Mouse (Mus musculus): ENCODE measurements around the gene Cdk6. TPM values are rescaled to one million over a fixed set of nuclear protein-coding genes. Genes with fewer than 3 reads are reported as not detected.

Gene Cdk6
- polyA plus RNA-seq, 1 experiment from 2014 or later, result 16.0 TPM

GRCm38 (mm10) chr5:3381795-3382194 is 40.5 kb downstream of the Cdk6 start:
- no peaks in the 10 kb centered on the region for H3K36me3 ChIP-seq (ENCODE audit: control insufficient read depth, insufficient read depth)
- no peak overlapping the region for H3K27ac ChIP-seq (ENCODE audit: low read length)
- H3K4me2 ChIP-seq (ENCODE audit: low read depth, low read length), result no peak overlapping the region
- no peak overlapping the region for H3K4me3 ChIP-seq (ENCODE audit: low read depth, low read length)
- ATAC-seq (ENCODE audit: low read depth), result peak; percentile 40; the same call in 1 of the 2 replicates
- 40% methylated on average over 8 of the region's 8 CpGs for WGBS (ENCODE audit: insufficient replicate concordance)
- no peaks in the 10 kb centered on the region for H3K9me3 ChIP-seq (replicated peaks; ENCODE audit: control insufficient read depth, low read length)
- peaks cover 23% of the 10 kb centered on the region for H3K4me1 ChIP-seq (ENCODE audit: control insufficient read depth, low read depth, low read length)
- no peak overlapping the region for H3K9ac ChIP-seq (ENCODE audit: low read depth, low read length)
- H3K27me3 ChIP-seq (ENCODE audit: control insufficient read depth, insufficient read depth, low read depth, low read length), result no peaks in the 10 kb centered on the region

GRCm38 (mm10) chr5:3382343-3383040 is 41.2 kb downstream of the Cdk6 start:
- H3K9ac ChIP-seq (ENCODE audit: low read depth, low read length), result no peak overlapping the region
- 44% methylated on average over 13 of the region's 13 CpGs for WGBS (ENCODE audit: insufficient replicate concordance)
- H3K27me3 ChIP-seq (ENCODE audit: control insufficient read depth, insufficient read depth, low read depth, low read length), result no peaks in the 10 kb centered on the region
- no peak overlapping the region for H3K4me2 ChIP-seq (ENCODE audit: low read depth, low read length)
- no peak for ATAC-seq (ENCODE audit: low read depth)
- H3K9me3 ChIP-seq (replicated peaks; ENCODE audit: control insufficient read depth, low read length), result no peaks in the 10 kb centered on the region
- H3K36me3 ChIP-seq (ENCODE audit: control insufficient read depth, insufficient read depth), result no peaks in the 10 kb centered on the region
- 0 out of 2 replicates have a peak overlapping the region, but pooled peaks have one; percentile 12 for H3K27ac ChIP-seq (ENCODE audit: low read length)
- peaks cover 24% of the 10 kb centered on the region for H3K4me1 ChIP-seq (ENCODE audit: control insufficient read depth, low read depth, low read length)
- no peak overlapping the region for H3K4me3 ChIP-seq (ENCODE audit: low read depth, low read length)

GRCm38 (mm10) chr5:3383547-3383946 is 42.3 kb downstream of the Cdk6 start:
- Histone ChIP-seq H3K4me3 (ENCODE audit: low read depth, low read length) (no peak overlapping the region), H3K36me3 (ENCODE audit: control insufficient read depth, insufficient read depth) (no peaks in the 10 kb centered on the region), H3K9me3 (replicated peaks; ENCODE audit: control insufficient read depth, low read length) (no peaks in the 10 kb centered on the region), H3K27me3 (ENCODE audit: control insufficient read depth, insufficient read depth, low read depth, low read length) (no peaks in the 10 kb centered on the region), H3K4me2 (ENCODE audit: low read depth, low read length) (no peak overlapping the region), H3K4me1 (ENCODE audit: control insufficient read depth, low read depth, low read length) (peaks cover 24% of the 10 kb centered on the region), H3K27ac (ENCODE audit: low read length) (no peak overlapping the region), H3K9ac (ENCODE audit: low read depth, low read length) (no peak overlapping the region)
- ATAC-seq (ENCODE audit: low read depth), result no peak
- WGBS (ENCODE audit: insufficient replicate concordance), result 71% methylated on average over 3 of the region's 3 CpGs

GRCm38 (mm10) chr5:3385078-3385477 is 43.8 kb downstream of the Cdk6 start:
- peaks cover 21% of the 10 kb centered on the region for H3K4me1 ChIP-seq (ENCODE audit: control insufficient read depth, low read depth, low read length)
- H3K27me3 ChIP-seq (ENCODE audit: control insufficient read depth, insufficient read depth, low read depth, low read length), result no peaks in the 10 kb centered on the region
- no peaks in the 10 kb centered on the region for H3K36me3 ChIP-seq (ENCODE audit: control insufficient read depth, insufficient read depth)
- H3K4me2 ChIP-seq (ENCODE audit: low read depth, low read length), result no peak overlapping the region
- H3K9me3 ChIP-seq (replicated peaks; ENCODE audit: control insufficient read depth, low read length), result no peaks in the 10 kb centered on the region
- ATAC-seq (ENCODE audit: low read depth), result no peak; the same call in 1 of the 2 replicates
- no peak overlapping the region for H3K9ac ChIP-seq (ENCODE audit: low read depth, low read length)
- H3K27ac ChIP-seq (ENCODE audit: low read length), result no peak overlapping the region
- WGBS (ENCODE audit: insufficient replicate concordance), result 42% methylated on average over 1 of the region's 1 CpGs
- H3K4me3 ChIP-seq (ENCODE audit: low read depth, low read length), result no peak overlapping the region

GRCm38 (mm10) chr5:3386021-3386730 is 44.9 kb downstream of the Cdk6 start:
- H3K27me3 ChIP-seq (ENCODE audit: control insufficient read depth, insufficient read depth, low read depth, low read length), result no peaks in the 10 kb centered on the region
- ATAC-seq (ENCODE audit: low read depth), result no peak
- WGBS (ENCODE audit: insufficient replicate concordance), result 52% methylated on average over 7 of the region's 7 CpGs
- H3K4me1 ChIP-seq (ENCODE audit: control insufficient read depth, low read depth, low read length), result peaks cover 20% of the 10 kb centered on the region
- no peak overlapping the region for H3K4me2 ChIP-seq (ENCODE audit: low read depth, low read length)
- no peaks in the 10 kb centered on the region for H3K36me3 ChIP-seq (ENCODE audit: control insufficient read depth, insufficient read depth)
- H3K9me3 ChIP-seq (replicated peaks; ENCODE audit: control insufficient read depth, low read length), result no peaks in the 10 kb centered on the region
- H3K9ac ChIP-seq (ENCODE audit: low read depth, low read length), result no peak overlapping the region
- no peak overlapping the region for H3K4me3 ChIP-seq (ENCODE audit: low read depth, low read length)
- H3K27ac ChIP-seq (ENCODE audit: low read length), result peak overlapping the region; percentile 25; the same call in 1 of the 2 replicates

- H3K27me3 ChIP-seq (ENCODE audit: control insufficient read depth, insufficient read depth, low read depth, low read length), result no peaks in the 10 kb centered on the region
- H3K36me3 ChIP-seq (ENCODE audit: control insufficient read depth, insufficient read depth), result no peaks in the 10 kb centered on the region
- H3K4me1 ChIP-seq (ENCODE audit: control insufficient read depth, low read depth, low read length), result peaks cover 16% of the 10 kb centered on the region
- no peak overlapping the region for H3K9ac ChIP-seq (ENCODE audit: low read depth, low read length)
- no peak overlapping the region for H3K4me3 ChIP-seq (ENCODE audit: low read depth, low read length)
- H3K4me2 ChIP-seq (ENCODE audit: low read depth, low read length), result no peak overlapping the region
- 50% methylated on average over 4 of the region's 4 CpGs for WGBS (ENCODE audit: insufficient replicate concordance)
- no peak for ATAC-seq (ENCODE audit: low read depth)
- H3K27ac ChIP-seq (ENCODE audit: low read length), result peak overlapping the region; percentile 51; the same call in 1 of the 2 replicates
- H3K9me3 ChIP-seq (replicated peaks; ENCODE audit: control insufficient read depth, low read length), result no peaks in the 10 kb centered on the region
These were observed 45.4 kb downstream of the Cdk6 start for GRCm38 (mm10) chr5:3386731-3387087.

GRCm38 (mm10) chr5:3387138-3387537 is 45.9 kb downstream of the Cdk6 start:
- Histone ChIP-seq H3K4me1 (ENCODE audit: control insufficient read depth, low read depth, low read length) (peaks cover 16% of the 10 kb centered on the region), H3K9ac (ENCODE audit: low read depth, low read length) (no peak overlapping the region), H3K4me2 (ENCODE audit: low read depth, low read length) (no peak overlapping the region), H3K27me3 (ENCODE audit: control insufficient read depth, insufficient read depth, low read depth, low read length) (no peaks in the 10 kb centered on the region), H3K27ac (ENCODE audit: low read length) (peak overlapping the region; percentile 51; the same call in 1 of the 2 replicates), H3K4me3 (ENCODE audit: low read depth, low read length) (no peak overlapping the region), H3K9me3 (replicated peaks; ENCODE audit: control insufficient read depth, low read length) (no peaks in the 10 kb centered on the region), H3K36me3 (ENCODE audit: control insufficient read depth, insufficient read depth) (no peaks in the 10 kb centered on the region; the same call in 1 of the 2 replicates)
- 39% methylated on average over 5 of the region's 5 CpGs for WGBS (ENCODE audit: insufficient replicate concordance)
- peak; percentile 65; the same call in 1 of the 2 replicates for ATAC-seq (ENCODE audit: low read depth)

GRCm38 (mm10) chr5:3392856-3393255 is 51.6 kb downstream of the Cdk6 start:
- H3K36me3 ChIP-seq (ENCODE audit: control insufficient read depth, insufficient read depth), result no peaks in the 10 kb centered on the region; the same call in 1 of the 2 replicates
- H3K27ac ChIP-seq (ENCODE audit: low read length), result no peak overlapping the region; the same call in 1 of the 2 replicates
- H3K4me3 ChIP-seq (ENCODE audit: low read depth, low read length), result no peak overlapping the region
- no peaks in the 10 kb centered on the region for H3K27me3 ChIP-seq (ENCODE audit: control insufficient read depth, insufficient read depth, low read depth, low read length)
- ATAC-seq (ENCODE audit: low read depth), result no peak
- H3K9me3 ChIP-seq (replicated peaks; ENCODE audit: control insufficient read depth, low read length), result no peaks in the 10 kb centered on the region
- no peak overlapping the region for H3K4me2 ChIP-seq (ENCODE audit: low read depth, low read length)
- no peak overlapping the region for H3K9ac ChIP-seq (ENCODE audit: low read depth, low read length)
- no peaks in the 10 kb centered on the region; the same call in 1 of the 2 replicates for H3K4me1 ChIP-seq (ENCODE audit: control insufficient read depth, low read depth, low read length)
- WGBS (ENCODE audit: insufficient replicate concordance), result 62% methylated on average over 3 of the region's 3 CpGs

- no peak for ATAC-seq (ENCODE audit: low read depth)
- Histone ChIP-seq H3K9ac (ENCODE audit: low read depth, low read length) (no peak overlapping the region), H3K36me3 (ENCODE audit: control insufficient read depth, insufficient read depth) (no peaks in the 10 kb centered on the region; the same call in 1 of the 2 replicates), H3K27ac (ENCODE audit: low read length) (no peak overlapping the region), H3K4me3 (ENCODE audit: low read depth, low read length) (no peak overlapping the region), H3K27me3 (ENCODE audit: control insufficient read depth, insufficient read depth, low read depth, low read length) (no peaks in the 10 kb centered on the region), H3K9me3 (replicated peaks; ENCODE audit: control insufficient read depth, low read length) (no peaks in the 10 kb centered on the region), H3K4me2 (ENCODE audit: low read depth, low read length) (no peak overlapping the region), H3K4me1 (ENCODE audit: control insufficient read depth, low read depth, low read length) (no peaks in the 10 kb centered on the region; the same call in 1 of the 2 replicates)
- 73% methylated on average over 7 of the region's 7 CpGs for WGBS (ENCODE audit: insufficient replicate concordance)
These were observed 52.9 kb downstream of the Cdk6 start for GRCm38 (mm10) chr5:3394145-3394544.
